Mouse (Mus musculus): Measurements from ENCODE around the gene Gpr153. TPM values are rescaled to one million over a fixed set of nuclear protein-coding genes. Genes with fewer than 3 reads are reported as not detected.

Gpr153 gene
- total RNA-seq, 2 experiments from 2014 or later, result 25.1 to 32.2 TPM

DNA sequence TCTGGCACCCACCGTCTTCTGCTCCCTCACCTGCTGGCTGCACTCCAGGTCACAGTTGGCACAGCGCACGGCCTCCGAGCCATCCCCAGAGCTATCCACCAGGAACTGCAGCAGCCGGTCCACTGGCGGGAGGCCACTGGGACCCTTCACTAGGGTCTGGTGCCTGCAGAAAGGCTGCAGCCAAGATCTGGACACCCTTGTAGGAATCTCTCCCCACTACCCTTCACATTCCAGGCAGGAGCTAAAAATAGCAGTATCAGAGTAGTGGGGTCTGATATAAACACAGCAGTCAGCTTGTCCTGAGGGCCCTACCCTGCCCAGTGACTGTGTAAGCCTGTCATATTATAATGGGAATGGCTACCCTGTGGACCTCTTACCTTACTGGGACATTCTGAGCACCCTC, 43.6 kb downstream of the Gpr153 start:
- DNase-seq, result no peak

DNA sequence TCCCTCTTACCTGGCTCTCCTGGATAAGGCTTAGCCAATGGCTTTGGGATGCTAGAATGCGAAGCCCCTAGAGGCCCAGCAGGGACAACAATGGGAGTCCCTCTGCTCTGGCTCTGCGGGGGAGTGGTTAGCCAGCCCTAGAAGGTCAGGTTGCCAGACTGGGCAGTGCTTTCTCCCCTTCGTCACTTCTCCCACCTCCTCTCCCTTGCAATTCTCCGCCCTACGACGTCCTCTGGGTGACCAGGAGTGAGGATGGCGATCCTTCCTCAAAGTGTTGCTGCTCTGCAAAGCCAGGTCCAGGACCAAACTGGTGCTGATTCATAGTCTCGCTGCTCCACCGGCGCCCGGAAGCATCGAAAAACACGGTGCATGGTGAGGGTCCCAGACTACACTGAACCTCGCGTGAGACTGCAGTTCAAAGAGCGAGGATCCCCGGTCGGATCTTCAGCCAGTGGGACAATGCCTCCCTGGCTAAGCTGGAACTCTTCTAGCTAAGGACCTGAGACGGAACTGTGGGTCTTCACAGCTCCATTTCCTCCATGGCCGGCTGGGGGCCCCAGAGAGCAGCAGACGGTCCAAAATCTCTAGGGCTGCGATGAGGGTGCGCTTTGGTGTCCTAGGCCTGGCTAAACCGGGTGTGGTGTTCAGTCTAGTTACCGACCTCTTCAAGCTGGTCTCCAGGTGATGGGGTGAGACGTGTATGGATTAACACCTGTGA, 44.6 kb downstream of the Gpr153 start, which contains the start of gene Rnf207:
Gene Rnf207, minus strand, starts transcription at position 477 of the 718 bp plus-strand sequence.
- peak; percentile 50 for DNase-seq

DNA sequence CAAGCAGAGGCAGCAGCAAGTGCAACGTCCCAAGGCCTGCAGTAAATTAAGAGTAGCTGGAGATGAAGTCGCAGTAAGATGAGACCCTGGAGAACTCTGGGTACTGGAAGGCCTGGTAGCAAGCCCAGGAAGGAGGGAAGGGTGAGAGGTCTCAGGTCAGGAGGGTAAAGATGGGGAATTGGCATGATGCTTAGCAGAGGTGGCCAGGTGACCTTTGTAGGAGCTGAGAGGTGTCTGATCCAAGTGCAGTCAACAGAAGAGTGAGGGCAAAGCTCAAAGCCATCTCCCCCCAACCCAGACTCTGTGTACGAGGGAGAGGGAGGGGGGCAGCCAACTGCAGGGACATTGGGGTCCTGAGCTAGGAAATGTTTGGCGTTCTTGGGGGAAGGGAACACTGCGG, 47.4 kb downstream of the Gpr153 start:
- DNase-seq, result no peak

DNA sequence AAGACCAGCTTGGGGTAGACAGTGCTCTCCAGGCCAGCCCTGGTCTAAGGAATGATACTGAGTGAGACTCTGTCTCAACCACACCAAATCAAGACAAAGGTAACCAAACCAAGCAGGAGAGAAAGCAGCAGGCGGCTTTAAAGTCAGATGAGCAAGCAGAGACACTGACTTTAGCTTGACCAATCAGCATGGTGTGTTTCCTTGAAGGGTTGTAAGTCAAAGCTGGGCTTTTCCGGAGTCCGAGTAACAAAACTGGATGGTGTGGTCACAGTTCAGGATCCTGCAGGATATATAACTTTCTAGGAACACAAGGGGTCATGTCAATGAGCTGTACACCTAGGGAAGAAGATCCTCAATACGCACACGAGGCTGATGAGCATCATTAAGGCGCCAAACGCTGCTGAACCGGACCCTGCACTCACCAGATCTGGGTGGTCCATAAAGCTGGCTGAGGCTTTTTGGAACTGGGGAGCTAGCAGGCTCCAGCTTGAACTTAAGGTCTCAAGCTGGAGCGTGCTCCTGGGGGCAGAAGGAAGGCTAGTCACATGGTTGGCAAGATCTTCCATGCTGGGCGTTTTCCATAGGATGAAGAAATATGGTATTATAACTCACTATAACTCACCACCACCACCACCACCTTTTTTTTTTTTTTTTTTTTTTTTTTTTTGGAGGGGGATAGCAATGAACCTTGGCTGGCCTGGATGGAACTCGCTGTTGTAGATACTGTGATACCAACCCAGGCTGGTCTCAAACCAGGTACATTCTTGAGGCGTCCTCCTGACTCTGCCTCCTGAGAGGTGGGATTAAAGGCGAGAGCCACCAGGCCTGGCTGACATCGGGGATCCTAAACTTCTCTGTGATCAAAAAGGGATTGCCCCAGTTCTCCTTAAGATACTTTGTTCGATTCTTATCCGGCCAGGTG, 50.9 kb downstream of the Gpr153 start:
- no peak for DNase-seq

DNA sequence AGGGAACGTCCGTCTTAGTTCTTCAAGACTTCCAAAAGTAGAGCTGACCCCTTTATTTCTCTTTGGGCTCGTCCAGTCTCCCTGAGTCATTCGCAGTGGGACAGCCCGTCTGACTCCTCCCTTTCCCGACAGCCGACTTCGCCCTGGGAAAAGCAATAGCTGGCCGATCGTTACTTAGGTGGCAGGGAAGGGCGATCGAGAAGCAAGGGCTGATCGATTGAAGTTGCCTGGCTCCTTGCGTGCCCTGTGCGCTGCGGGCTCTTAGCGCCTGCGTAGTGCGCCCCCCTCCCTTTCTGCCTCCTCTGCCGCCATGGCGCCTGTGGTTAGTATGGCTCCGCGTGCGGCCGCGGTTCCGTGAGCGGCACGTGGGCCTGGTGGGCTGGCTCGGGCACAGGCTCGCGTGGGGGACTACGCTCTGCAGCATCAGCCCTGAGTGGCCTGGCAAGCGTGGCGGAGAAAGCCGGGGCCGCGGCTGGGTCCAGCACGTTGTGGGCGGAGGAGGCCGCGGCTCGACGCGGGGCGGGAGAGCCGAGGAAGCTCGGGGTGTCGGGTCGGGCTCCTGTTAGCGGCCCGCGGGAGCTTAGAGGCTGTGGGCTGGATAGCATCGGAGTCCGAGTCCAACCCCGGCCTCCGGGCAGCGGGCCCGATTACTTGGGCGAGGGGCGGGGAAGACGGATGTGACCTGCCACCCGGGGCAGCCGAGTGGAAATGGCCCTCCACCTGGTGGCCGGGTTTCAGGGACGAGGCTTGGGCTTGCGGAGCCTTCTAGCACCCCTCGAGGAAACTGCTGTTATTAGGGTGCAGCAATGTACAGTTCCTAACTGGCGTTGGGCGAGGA, 51.8 kb downstream of the Gpr153 start, which contains the start of gene Rpl22:
Gene Rpl22, plus strand, starts transcription at position 169 of the 838 bp plus-strand sequence.
- peak; percentile 86 for DNase-seq

DNA sequence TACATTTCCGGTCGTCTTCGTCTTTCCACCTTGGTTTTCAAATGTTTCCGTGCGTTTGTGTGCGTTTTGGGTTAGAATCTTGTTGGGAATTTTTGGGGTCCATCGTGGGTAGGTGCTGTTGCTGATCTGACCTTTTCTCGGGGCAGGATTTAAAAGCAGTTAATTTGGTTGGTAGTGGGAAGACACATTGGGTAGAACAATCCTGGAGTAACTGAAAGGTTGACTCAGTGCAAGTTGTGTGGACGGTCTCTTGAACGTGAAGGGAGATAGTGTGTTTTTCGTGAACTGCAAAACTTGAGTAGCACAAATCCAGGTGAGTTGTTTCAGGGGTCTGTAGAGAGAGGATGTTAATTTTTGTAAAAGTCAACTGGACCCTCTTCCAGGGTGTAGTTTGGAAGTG, 52.5 kb downstream of the Gpr153 start:
- DNase-seq, result no peak

DNA sequence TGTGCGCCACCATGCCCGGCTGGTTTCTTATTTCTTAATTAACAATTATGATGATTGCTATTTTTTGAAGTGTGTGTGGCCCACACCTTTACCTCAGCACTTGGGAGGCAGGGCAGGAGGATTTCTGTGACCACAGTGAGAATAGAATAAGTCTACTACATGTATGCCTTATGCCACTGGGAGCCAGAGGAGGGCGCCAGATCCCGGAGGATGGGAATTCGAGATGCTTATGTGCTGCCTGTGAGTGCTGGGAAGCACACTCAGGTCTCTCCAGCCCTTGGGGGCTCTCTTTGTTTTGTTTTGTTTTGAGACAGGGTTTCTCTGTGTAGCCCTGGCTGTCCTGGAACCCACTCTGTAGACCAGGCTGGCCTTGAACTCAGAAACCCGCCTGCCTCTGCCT, 54.7 kb downstream of the Gpr153 start:
- peak; percentile 50 for DNase-seq

DNA sequence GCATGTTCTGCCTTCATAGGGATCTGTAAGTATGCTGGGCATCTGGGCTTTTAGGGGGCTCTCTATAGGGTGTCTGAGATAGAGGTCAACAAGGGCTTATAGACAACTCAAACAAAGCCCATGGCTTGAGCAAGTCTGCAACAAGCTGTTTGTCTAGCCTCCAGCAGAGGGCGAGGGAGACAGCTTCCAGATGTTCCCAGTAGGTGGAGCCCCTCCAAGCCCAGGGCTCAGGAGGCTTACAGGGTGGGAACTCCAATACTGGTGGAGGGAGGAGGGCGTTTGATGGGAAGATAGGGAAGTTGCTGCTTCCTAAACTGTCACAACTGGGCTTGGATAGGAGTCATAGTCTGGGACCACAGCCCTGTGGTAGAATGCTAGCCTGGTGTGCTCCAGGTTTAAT, 58.9 kb downstream of the Gpr153 start:
- DNase-seq, result peak; percentile 73

DNA sequence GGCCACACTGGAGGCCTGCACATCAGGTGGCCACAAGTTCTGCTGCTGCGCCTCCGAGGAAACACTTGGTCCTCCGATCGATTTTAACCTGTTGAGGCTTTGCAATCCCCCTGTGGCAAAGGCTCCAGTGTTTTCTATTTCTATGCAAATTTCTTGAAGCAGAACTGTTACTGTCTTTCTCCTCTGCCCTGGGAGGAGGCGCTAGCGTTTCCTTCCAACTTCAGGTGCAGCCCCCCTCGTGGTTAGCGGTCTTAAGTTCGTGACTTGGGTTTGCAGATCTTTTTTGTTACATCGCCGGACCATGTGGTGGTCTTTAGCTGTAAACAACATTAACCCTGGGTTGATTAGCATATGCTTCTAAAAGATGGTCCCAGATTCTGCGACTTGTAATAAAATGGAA, 59.6 kb downstream of the Gpr153 start:
- DNase-seq, result no peak

Other genes with a start within 250 kb of the Gpr153 start
- gene Zbtb48, start 246.6 kb upstream of the Gpr153 start, total RNA-seq (2021), result 1 to 10 TPM; 3.2 to 4.7 TPM
- gene Tas1r1, start 235.7 kb upstream of the Gpr153 start, total RNA-seq (2021), result 1 to 10 TPM; 1.1 to 1.3 TPM
- 10 to 100 TPM in 1 of 2 experiments, 1 to 10 TPM in 1; 8.7 to 12.9 TPM for gene Nol9, start 234.9 kb upstream of the Gpr153 start, total RNA-seq (2021)
- gene Plekhg5, start 201.7 kb upstream of the Gpr153 start, total RNA-seq (2021), result 10 to 100 TPM; 14.7 to 22.0 TPM
- gene Tnfrsf25, start 158.3 kb upstream of the Gpr153 start, total RNA-seq (2021), result 1 to 10 TPM in 1 of 2 experiments, under 1 TPM in 1; 0.82 to 2.9 TPM
- gene Espn, start 121.9 kb upstream of the Gpr153 start, total RNA-seq (2021), result 1 to 10 TPM; 1.1 to 1.2 TPM
- gene Hes2, start 115.4 kb upstream of the Gpr153 start, total RNA-seq (2021), result not detected
- 10 to 100 TPM; 11.9 to 14.1 TPM for gene Acot7, start 96.1 kb upstream of the Gpr153 start, total RNA-seq (2021)
- gene Hes3, start 17.4 kb downstream of the Gpr153 start, total RNA-seq (2021), result not detected
- 10 to 100 TPM; 17.3 to 19.1 TPM for gene Icmt, start 23.0 kb downstream of the Gpr153 start, total RNA-seq (2021)
- under 1 TPM in 1 of 2 experiments, not detected in 1; 0.40 TPM for gene Rnf207, start 44.8 kb downstream of the Gpr153 start, total RNA-seq (2021)
- 100 to 1,000 TPM; 305 to 332 TPM for gene Rpl22, start 51.5 kb downstream of the Gpr153 start, total RNA-seq (2021)
- under 1 TPM; 0.36 to 0.56 TPM for gene Chd5, start 64.4 kb downstream of the Gpr153 start, total RNA-seq (2021)
- 1 to 10 TPM; 1.2 to 1.8 TPM for gene Nphp4, start 202.5 kb downstream of the Gpr153 start, total RNA-seq (2021)
- 1 to 10 TPM; 3.2 to 5.4 TPM for gene Kcnab2, start 203.6 kb downstream of the Gpr153 start, total RNA-seq (2021)